Mouse (Mus musculus) thymus, postnatal 25 days (tissue): ENCODE results near the gene Mansc1.

Experiments
- DNase-seq: peaks from one replicate; pipeline ENCODE4 v3.0.0; 2022

Gene Mansc1

GRCm38 (mm10) chr6:134636476-134636875 lies 4.2 kb upstream of the Mansc1 start:
- no peak for DNase-seq

- no peak for DNase-seq
These were observed 1.3 kb upstream of the Mansc1 start for GRCm38 (mm10) chr6:134633553-134633952.

- DNase-seq: no peak
These were observed 468 bp upstream of the Mansc1 start for GRCm38 (mm10) chr6:134632756-134633155.

GRCm38 (mm10) chr6:134630447-134630846 lies 1.8 kb downstream of the Mansc1 start:
- no peak for DNase-seq

GRCm38 (mm10) chr6:134626564-134626963 lies 5.7 kb downstream of the Mansc1 start:
- no peak for DNase-seq

- DNase-seq: no peak
These were observed 6.9 kb downstream of the Mansc1 start for GRCm38 (mm10) chr6:134625431-134625830.

GRCm38 (mm10) chr6:134621552-134621949 lies 10.7 kb downstream of the Mansc1 start:
- DNase-seq: no peak

GRCm38 (mm10) chr6:134620846-134621551 lies 11.3 kb downstream of the Mansc1 start:
- peak; percentile 41 for DNase-seq

- DNase-seq: no peak
These were observed 12.2 kb downstream of the Mansc1 start for GRCm38 (mm10) chr6:134620129-134620528.

GRCm38 (mm10) chr6:134617589-134617988 lies 14.7 kb downstream of the Mansc1 start:
- DNase-seq: no peak

- DNase-seq: peak; percentile 79
These were observed 17.3 kb downstream of the Mansc1 start for GRCm38 (mm10) chr6:134614723-134615648.

- DNase-seq: no peak
These were observed 18.0 kb downstream of the Mansc1 start for GRCm38 (mm10) chr6:134614322-134614721.

- DNase-seq: no peak
These were observed 20.4 kb downstream of the Mansc1 start for GRCm38 (mm10) chr6:134611896-134612295.

- DNase-seq: no peak
These were observed 21.9 kb downstream of the Mansc1 start for GRCm38 (mm10) chr6:134610380-134610779.

GRCm38 (mm10) chr6:134606949-134607746 lies 25.1 kb downstream of the Mansc1 start:
- peak; percentile 6 for DNase-seq

- no peak for DNase-seq
These were observed 25.7 kb downstream of the Mansc1 start for GRCm38 (mm10) chr6:134606540-134606939.

GRCm38 (mm10) chr6:134605196-134605595 lies 27.1 kb downstream of the Mansc1 start:
- no peak for DNase-seq

- DNase-seq: no peak
These were observed 29.8 kb downstream of the Mansc1 start for GRCm38 (mm10) chr6:134602371-134603003.

- no peak for DNase-seq
These were observed 30.5 kb downstream of the Mansc1 start for GRCm38 (mm10) chr6:134601766-134602165.

GRCm38 (mm10) chr6:134601130-134601529 lies 31.2 kb downstream of the Mansc1 start:
- DNase-seq: no peak

- DNase-seq: no peak
These were observed 33.0 kb downstream of the Mansc1 start for GRCm38 (mm10) chr6:134599239-134599638.

- DNase-seq: no peak
These were observed 34.5 kb downstream of the Mansc1 start for GRCm38 (mm10) chr6:134597651-134598229.
